Mouse (Mus musculus): ENCODE measurements at regions not wholly inside any gene's neighbourhood (a gene's known extent, or its start where the extent isn't known, plus 50 kb on each side); places are given as distances from the start of the nearest gene placed in this dataset.

DNA sequence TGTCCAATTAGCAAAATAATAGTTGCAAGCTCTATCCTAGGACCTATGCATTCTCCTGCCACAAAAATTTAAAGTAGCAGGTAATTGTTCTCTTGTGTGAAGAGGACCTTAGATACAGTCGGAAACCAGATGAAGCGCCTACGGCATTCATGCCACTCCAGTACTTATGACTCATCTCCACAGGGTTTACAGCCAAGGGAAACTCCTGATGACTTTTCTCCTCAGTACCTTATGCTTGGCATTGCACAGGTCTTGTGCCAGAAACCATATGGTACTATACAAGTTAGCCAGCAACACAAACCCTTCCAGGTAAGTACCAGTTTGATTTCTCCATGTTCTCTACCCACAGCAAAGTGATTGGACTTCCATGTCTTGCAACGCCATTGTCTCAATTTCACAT lies 606.3 kb upstream of the Dmac1 start:
- 90% methylated on average over 4 of the region's 4 CpGs for WGBS
- Histone ChIP-seq H3K4me3 (no peak overlapping the region), H3K27ac (replicated peaks) (no peak overlapping the region), H3K4me1 (no peaks in the 10 kb centered on the region), H3K9me3 (no peaks in the 10 kb centered on the region), H3K27me3 (replicated peaks; ENCODE audit: low read depth, poor library complexity, severe bottlenecking) (no peaks in the 10 kb centered on the region), H3K36me3 (replicated peaks) (no peaks in the 10 kb centered on the region)
- DNase-seq (ENCODE audit: low spot score) = no peak

GRCm38 (mm10) chr4:75869771-75870170 lies 591.7 kb upstream of the Dmac1 start:
- no peak overlapping the region for H3K27ac ChIP-seq (replicated peaks)
- no peaks in the 10 kb centered on the region for H3K36me3 ChIP-seq (replicated peaks)
- no peaks in the 10 kb centered on the region for H3K9me3 ChIP-seq
- H3K4me1 ChIP-seq = 0 out of 2 replicates have a peak, but pooled peaks cover 5% of the 10 kb centered on the region
- WGBS = 49% methylated on average over 1 of the region's 1 CpGs
- H3K27me3 ChIP-seq (replicated peaks; ENCODE audit: low read depth, poor library complexity, severe bottlenecking) = no peaks in the 10 kb centered on the region
- DNase-seq (ENCODE audit: low spot score) = no peak
- H3K4me3 ChIP-seq = no peak overlapping the region

GRCm38 (mm10) chr4:75861076-75861475 lies 583.0 kb upstream of the Dmac1 start:
- DNase-seq (ENCODE audit: low spot score) = no peak
- WGBS = 79% methylated on average over 2 of the region's 2 CpGs

DNA sequence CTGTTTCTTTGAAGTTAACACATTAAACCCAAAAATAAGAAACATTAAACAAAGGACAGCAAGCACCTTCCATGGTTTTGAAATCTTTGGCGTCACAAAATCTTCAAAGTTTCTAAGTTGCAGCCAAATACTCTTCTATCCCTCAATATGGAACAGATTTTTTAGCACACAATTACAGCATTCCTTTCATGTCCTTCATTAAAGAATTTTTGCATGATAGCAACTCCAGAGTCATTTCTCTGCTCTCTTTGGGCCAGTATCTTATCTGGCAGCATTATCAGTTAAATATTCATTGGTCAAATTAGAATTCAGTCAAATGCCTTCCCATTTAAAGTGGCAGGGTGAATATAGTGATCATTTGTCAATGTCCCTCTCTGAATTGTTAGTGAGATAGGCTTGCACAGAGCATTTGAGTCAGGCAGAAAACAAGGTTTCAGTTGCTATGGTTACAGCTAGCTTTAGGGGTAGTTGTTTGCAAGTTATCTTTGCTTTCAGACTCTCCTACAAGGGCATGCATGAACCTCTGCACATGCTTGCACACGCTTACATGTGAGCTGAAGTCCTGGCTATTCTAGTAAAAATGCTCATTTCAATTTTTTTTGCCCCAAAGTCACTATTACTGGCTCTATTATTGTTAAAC lies 579.8 kb upstream of the Dmac1 start:
- DNase-seq (ENCODE audit: low spot score) = no peak
- peaks cover 20% of the 10 kb centered on the region for H3K4me1 ChIP-seq
- H3K27ac ChIP-seq (replicated peaks) = no peak overlapping the region
- 79% methylated on average over 2 of the region's 2 CpGs for WGBS
- no peaks in the 10 kb centered on the region for H3K27me3 ChIP-seq (replicated peaks; ENCODE audit: low read depth, poor library complexity, severe bottlenecking)
- no peaks in the 10 kb centered on the region for H3K36me3 ChIP-seq (replicated peaks)
- H3K9me3 ChIP-seq = no peaks in the 10 kb centered on the region
- no peak overlapping the region for H3K4me3 ChIP-seq

More at GRCm38 (mm10) chr4:75861076-75861475, 583.0 kb upstream of the Dmac1 start:
- H3K4me1 ChIP-seq = peaks cover 9% of the 10 kb centered on the region
- no peaks in the 10 kb centered on the region for H3K9me3 ChIP-seq
- no peaks in the 10 kb centered on the region for H3K36me3 ChIP-seq (replicated peaks)
- no peaks in the 10 kb centered on the region for H3K27me3 ChIP-seq (replicated peaks; ENCODE audit: low read depth, poor library complexity, severe bottlenecking)
- H3K27ac ChIP-seq (replicated peaks) = no peak overlapping the region
- H3K4me3 ChIP-seq = no peak overlapping the region

GRCm38 (mm10) chr4:75855688-75856296 lies 577.7 kb upstream of the Dmac1 start:
- H3K27ac ChIP-seq (replicated peaks) = no peak overlapping the region
- 22% methylated on average over 6 of the region's 6 CpGs for WGBS
- H3K4me1 ChIP-seq = peaks cover 20% of the 10 kb centered on the region
- H3K4me3 ChIP-seq = no peak overlapping the region
- DNase-seq (ENCODE audit: low spot score) = peak; percentile 13
- H3K9me3 ChIP-seq = no peaks in the 10 kb centered on the region
- H3K36me3 ChIP-seq (replicated peaks) = no peaks in the 10 kb centered on the region
- H3K27me3 ChIP-seq (replicated peaks; ENCODE audit: low read depth, poor library complexity, severe bottlenecking) = no peaks in the 10 kb centered on the region

DNA sequence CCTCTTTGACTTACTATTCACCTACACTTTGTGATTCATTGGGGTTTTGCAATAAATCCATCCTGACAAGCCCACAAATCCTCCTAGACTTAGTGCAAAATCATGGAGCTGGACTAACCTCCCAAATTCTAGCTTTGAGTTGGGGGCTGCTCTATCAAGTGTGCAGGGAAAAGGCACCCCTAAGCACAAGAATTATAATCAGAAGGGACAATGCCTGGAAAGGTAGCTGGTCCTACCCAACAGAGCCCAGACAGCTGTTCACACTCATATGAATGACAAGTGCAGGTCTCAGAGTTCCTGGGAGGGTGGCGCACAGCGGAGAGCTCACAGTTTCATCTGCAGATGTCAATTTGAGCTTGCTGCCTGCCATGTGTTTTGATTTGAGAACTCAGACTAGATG lies 572.2 kb upstream of the Dmac1 start:
- Histone ChIP-seq H3K36me3 (replicated peaks) (no peaks in the 10 kb centered on the region), H3K4me3 (no peak overlapping the region), H3K4me1 (peaks cover 4% of the 10 kb centered on the region; the same call in 1 of the 2 replicates), H3K9me3 (no peaks in the 10 kb centered on the region), H3K27me3 (replicated peaks; ENCODE audit: low read depth, poor library complexity, severe bottlenecking) (no peaks in the 10 kb centered on the region), H3K27ac (replicated peaks) (no peak overlapping the region)
- no peak for DNase-seq (ENCODE audit: low spot score)
- 93% methylated on average over 2 of the region's 2 CpGs for WGBS

- Histone ChIP-seq H3K36me3 (replicated peaks) (no peaks in the 10 kb centered on the region), H3K27me3 (replicated peaks; ENCODE audit: low read depth, poor library complexity, severe bottlenecking) (no peaks in the 10 kb centered on the region), H3K27ac (replicated peaks) (no peak overlapping the region), H3K4me1 (no peaks in the 10 kb centered on the region), H3K9me3 (no peaks in the 10 kb centered on the region), H3K4me3 (no peak overlapping the region)
- DNase-seq (ENCODE audit: low spot score) = no peak
- 89% methylated on average over 6 of the region's 6 CpGs for WGBS
Measured at GRCm38 (mm10) chr4:75847675-75848385, 569.7 kb upstream of the Dmac1 start.

- no peaks in the 10 kb centered on the region for H3K9me3 ChIP-seq
- DNase-seq (ENCODE audit: low spot score) = no peak
- no peak overlapping the region for H3K27ac ChIP-seq (replicated peaks)
- no peaks in the 10 kb centered on the region for H3K4me1 ChIP-seq
- no peaks in the 10 kb centered on the region for H3K36me3 ChIP-seq (replicated peaks)
- 87% methylated on average over 3 of the region's 3 CpGs for WGBS
- no peak overlapping the region for H3K4me3 ChIP-seq
- H3K27me3 ChIP-seq (replicated peaks; ENCODE audit: low read depth, poor library complexity, severe bottlenecking) = no peaks in the 10 kb centered on the region
Measured at GRCm38 (mm10) chr4:75845021-75845420, 566.9 kb upstream of the Dmac1 start.

DNA sequence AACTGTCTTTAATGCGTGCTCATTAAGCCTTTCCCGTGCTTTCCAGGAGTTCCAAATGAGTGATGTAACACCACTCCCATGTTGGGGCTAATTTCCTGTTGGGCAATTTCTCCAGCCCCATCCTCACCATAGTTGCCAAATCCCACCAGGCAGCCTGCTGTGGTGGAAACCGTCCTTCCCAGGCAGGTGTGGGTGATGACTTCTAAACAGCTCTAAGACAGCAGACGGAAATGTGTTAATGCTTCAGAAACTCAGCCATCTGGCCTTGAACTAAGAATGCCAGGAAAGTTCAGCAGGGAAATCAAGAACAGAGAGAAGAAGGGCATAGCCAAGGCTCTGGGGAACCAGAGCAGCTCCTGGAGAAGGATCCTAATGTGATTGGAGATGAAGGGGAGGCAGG lies 560.5 kb upstream of the Dmac1 start:
- no peaks in the 10 kb centered on the region for H3K4me1 ChIP-seq
- no peaks in the 10 kb centered on the region for H3K9me3 ChIP-seq
- no peaks in the 10 kb centered on the region for H3K27me3 ChIP-seq (replicated peaks; ENCODE audit: low read depth, poor library complexity, severe bottlenecking)
- 70% methylated on average over 4 of the region's 4 CpGs for WGBS
- H3K27ac ChIP-seq (replicated peaks) = no peak overlapping the region
- no peaks in the 10 kb centered on the region for H3K36me3 ChIP-seq (replicated peaks)
- DNase-seq (ENCODE audit: low spot score) = no peak
- no peak overlapping the region for H3K4me3 ChIP-seq

- Histone ChIP-seq H3K4me3 (no peak overlapping the region), H3K4me1 (no peaks in the 10 kb centered on the region), H3K9me3 (no peaks in the 10 kb centered on the region), H3K27me3 (replicated peaks; ENCODE audit: low read depth, poor library complexity, severe bottlenecking) (no peaks in the 10 kb centered on the region), H3K36me3 (replicated peaks) (no peaks in the 10 kb centered on the region), H3K27ac (replicated peaks) (no peak overlapping the region)
- no peak for DNase-seq (ENCODE audit: low spot score)
- whole genome bisulfite sequencing = 83% methylated on average over 3 of the region's 3 CpGs
Measured at GRCm38 (mm10) chr4:75827082-75827711, 549.1 kb upstream of the Dmac1 start.

DNA sequence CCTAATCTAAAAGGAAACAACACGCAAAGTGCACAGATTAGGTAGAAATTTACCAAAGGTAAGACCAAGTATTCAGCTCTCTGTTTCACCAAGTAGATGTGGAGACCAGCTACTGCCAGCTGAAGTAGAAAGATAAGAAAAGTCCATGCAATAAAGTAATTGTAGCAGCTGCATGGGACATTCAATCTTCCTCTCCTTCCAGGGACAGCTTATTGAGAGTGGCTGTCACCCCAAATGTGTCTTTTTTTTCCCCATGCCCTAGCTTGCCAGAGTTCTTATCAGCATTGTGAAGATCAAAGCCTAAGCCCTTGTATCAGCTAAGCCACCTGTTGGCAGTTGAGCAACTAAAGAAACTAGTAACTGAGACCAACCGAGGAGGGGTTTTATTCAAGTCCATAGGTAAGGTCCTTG lies 541.1 kb upstream of the Dmac1 start:
- Histone ChIP-seq H3K4me1 (no peaks in the 10 kb centered on the region), H3K9me3 (no peaks in the 10 kb centered on the region), H3K27me3 (replicated peaks; ENCODE audit: low read depth, poor library complexity, severe bottlenecking) (no peaks in the 10 kb centered on the region), H3K27ac (replicated peaks) (no peak overlapping the region), H3K36me3 (replicated peaks) (no peaks in the 10 kb centered on the region), H3K4me3 (no peak overlapping the region)
- DNase-seq (ENCODE audit: low spot score) = no peak
- WGBS = 73% methylated on average over 2 of the region's 2 CpGs

- Histone ChIP-seq H3K4me3 (no peak overlapping the region), H3K4me1 (no peaks in the 10 kb centered on the region), H3K36me3 (replicated peaks) (no peaks in the 10 kb centered on the region), H3K27me3 (replicated peaks; ENCODE audit: low read depth, poor library complexity, severe bottlenecking) (no peaks in the 10 kb centered on the region), H3K9me3 (no peaks in the 10 kb centered on the region), H3K27ac (replicated peaks) (no peak overlapping the region)
- 92% methylated on average over 4 of the region's 4 CpGs for WGBS
- DNase-seq (ENCODE audit: low spot score) = no peak
Measured at GRCm38 (mm10) chr4:75816026-75816425, 537.9 kb upstream of the Dmac1 start.
